Mouse (Mus musculus) ES-E14 (cell line): ENCODE data around the gene Acin1. TPM values are rescaled to one million over a fixed set of nuclear protein-coding genes. Genes with fewer than 3 reads are reported as not detected.

Experiments used
- DNase-seq: peaks from one replicate; pipeline ENCODE4 v3.0.0-alpha.2; 2013; ENCODE audit warnings: low read depth, low spot score
- H3K27ac ChIP-seq: 2 replicates; pipeline ENCODE4 v1.5.1; 2012; ENCODE audit warnings: low read depth, mild to moderate bottlenecking, low read length, moderate library complexity, mixed read lengths; ENCODE audit not compliant: poor library complexity, insufficient read depth, severe bottlenecking
- H3K36me3 ChIP-seq: 2 replicates; pipeline ENCODE4 v1.6.1; 2012; ENCODE audit warnings: mild to moderate bottlenecking, low read length, moderate library complexity, mixed read lengths; ENCODE audit not compliant: control insufficient read depth, poor library complexity, insufficient read depth, severe bottlenecking
- H3K4me1 ChIP-seq, 2 experiments: fragments of 150-350 bp in 1 of 2; sonication (generic) in 1 of 2; 2 replicates each; pipeline ENCODE4 v1.6.1; 2012; ENCODE audit warnings: low read length in 2 of 2, mild to moderate bottlenecking in 1 of 2, mixed read lengths in 1 of 2; ENCODE audit not compliant: control insufficient read depth in 2 of 2, insufficient read depth in 2 of 2, poor library complexity in 1 of 2
- H3K4me3 ChIP-seq, 2 experiments: fragments of 150-350 bp in 1 of 2; sonication (generic) in 1 of 2; 2 replicates each; pipeline ENCODE4 v1.5.1; 2012; ENCODE audit warnings: low read length in 2 of 2, low read depth in 1 of 2, mild to moderate bottlenecking in 1 of 2, mixed read lengths in 1 of 2; ENCODE audit not compliant: insufficient read depth in 1 of 2, poor library complexity in 1 of 2, severe bottlenecking in 1 of 2
- H3K9ac ChIP-seq: 2 replicates; pipeline ENCODE4 v1.6.1; 2012; ENCODE audit warnings: low read depth, mild to moderate bottlenecking, low read length, mixed read lengths; ENCODE audit not compliant: poor library complexity, insufficient read depth, severe bottlenecking
- H3K9me3 ChIP-seq: fragments of 150-350 bp; sonication (generic); 2 replicates; pipeline ENCODE4 v1.6.1; 2012; ENCODE audit warnings: low read depth, mild to moderate bottlenecking, low read length; ENCODE audit not compliant: control insufficient read depth, insufficient read depth
- CHD2 ChIP-seq: IDR thresholded peaks from 2 replicates; pipeline ENCODE4 v1.6.1; 2014; ENCODE audit warnings: mild to moderate bottlenecking, low read depth, low read length, inconsistent platforms
- HCFC1 ChIP-seq: IDR thresholded peaks from 2 replicates; pipeline ENCODE4 v1.6.1; 2012; ENCODE audit warnings: low read length, inconsistent platforms, borderline replicate concordance; ENCODE audit not compliant: insufficient read depth
- MAFK ChIP-seq: IDR thresholded peaks from 2 replicates; pipeline ENCODE4 v1.6.1; 2014; ENCODE audit warnings: mild to moderate bottlenecking, low read depth, low read length, inconsistent platforms; ENCODE audit not compliant: insufficient read depth
- ZC3H11A ChIP-seq: IDR thresholded peaks from 2 replicates; pipeline ENCODE4 v1.6.1; 2012; ENCODE audit warnings: low read depth, mild to moderate bottlenecking, inconsistent platforms, low read length, borderline replicate concordance
- ZNF384 ChIP-seq: IDR thresholded peaks from 2 replicates; pipeline ENCODE4 v1.6.1; 2012; ENCODE audit warnings: low read depth, low read length, inconsistent platforms
- in situ Hi-C, 2 experiments: fragments of 600-800 bp; cut with MboI; formaldehyde crosslinking; loops; one replicate each; pipeline ENCODE4 v1.15.1; 2025; ENCODE audit warnings: low sequenced_read_pairs in 2 of 2, inconsistent platforms in 1 of 2; ENCODE audit not compliant: unreplicated experiment in 2 of 2
- total RNA-seq: library from RNA; depleted of rRNA; stranded (reverse); fragments of 300-350 nt; gene quantifications from 2 replicates; pipeline ENCODE4 v1.2.3, GENCODE M21; 2012

Gene Acin1
- total RNA-seq, 1 experiment: 121 TPM

- Histone ChIP-seq H3K36me3 (no peaks in the 10 kb centered on the region), H3K4me3 (no peak overlapping the region), H3K9me3 (no peaks in the 10 kb centered on the region), H3K9ac (no peak overlapping the region), H3K4me1 (no peaks in the 10 kb centered on the region), H3K27ac (no peak overlapping the region)
- in situ Hi-C loops: no loop called here
- TF ChIP-seq HCFC1: no peak
- TF ChIP-seq ZNF384: no peak
- TF ChIP-seq MAFK: no peak
- TF ChIP-seq CHD2: no peak
- TF ChIP-seq ZC3H11A: no peak
- DNase-seq: no peak
Measured at GRCm38 (mm10) chr14:54721711-54722110, 35.0 kb upstream of the Acin1 start.

- in situ Hi-C loops: no loop called here
- Histone ChIP-seq H3K27ac (no peak overlapping the region), H3K9me3 (no peaks in the 10 kb centered on the region), H3K36me3 (no peaks in the 10 kb centered on the region), H3K4me1 (no peaks in the 10 kb centered on the region), H3K9ac (no peak overlapping the region), H3K4me3 (no peak overlapping the region)
- TF ChIP-seq ZNF384 (no peak), CHD2 (no peak), ZC3H11A (no peak), HCFC1 (no peak), MAFK (no peak)
- no peak for DNase-seq
Measured at GRCm38 (mm10) chr14:54720654-54721350, 34.1 kb upstream of the Acin1 start.

DNA sequence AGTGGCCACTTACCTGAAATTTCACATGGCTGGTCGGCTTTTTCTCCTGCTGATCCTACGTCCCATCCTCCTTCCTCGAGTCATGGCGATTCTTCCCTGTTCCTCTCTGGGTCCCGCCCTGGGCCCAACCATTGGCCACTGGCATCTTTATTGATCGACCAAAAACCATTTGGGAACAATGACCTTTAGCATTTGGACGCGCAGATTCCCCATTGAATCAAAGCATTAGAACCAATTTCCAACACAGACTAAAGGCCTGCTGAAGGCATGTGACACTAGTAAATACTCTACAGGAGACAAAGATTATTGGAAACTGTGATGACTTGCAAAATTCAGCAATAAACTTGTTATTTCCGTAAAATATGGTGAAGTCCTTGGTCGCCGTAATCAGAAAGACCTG lies 33.3 kb upstream of the Acin1 start:
- H3K4me1 ChIP-seq: no peaks in the 10 kb centered on the region
- H3K9me3 ChIP-seq: no peaks in the 10 kb centered on the region
- no peak overlapping the region for H3K4me3 ChIP-seq
- no peak for DNase-seq
- H3K27ac ChIP-seq: no peak overlapping the region
- H3K36me3 ChIP-seq: no peaks in the 10 kb centered on the region
- no peak overlapping the region for H3K9ac ChIP-seq
- in situ Hi-C loops: no loop called here
- TF ChIP-seq ZC3H11A (no peak), ZNF384 (no peak), MAFK (no peak), CHD2 (no peak), HCFC1 (no peak)

DNA sequence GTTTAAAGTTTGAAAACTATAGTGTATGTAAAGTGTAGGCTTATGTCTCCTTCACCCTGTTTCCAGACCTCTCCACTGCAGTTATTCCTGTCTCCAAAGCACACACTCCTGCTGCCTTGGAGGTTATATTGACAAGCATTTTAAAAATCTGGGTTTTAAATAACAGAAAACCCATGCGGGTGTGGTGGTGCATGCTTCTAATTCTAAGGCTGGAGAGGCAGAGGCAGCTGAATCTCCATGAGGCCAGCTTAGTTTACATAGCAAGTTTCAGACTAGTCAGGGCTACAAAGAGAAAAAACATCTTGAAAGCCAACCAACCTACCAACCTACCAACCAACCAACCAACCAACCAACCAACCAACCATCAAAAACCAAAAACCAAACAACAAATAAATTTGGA lies 28.7 kb upstream of the Acin1 start:
- Histone ChIP-seq H3K27ac (no peak overlapping the region), H3K9me3 (no peaks in the 10 kb centered on the region), H3K9ac (no peak overlapping the region), H3K4me1 (peaks cover 0 to 7% of the 10 kb centered on the region in 2 experiments; a peak in 1 of 4 replicates), H3K4me3 (no peak overlapping the region), H3K36me3 (no peaks in the 10 kb centered on the region)
- no peak for TF ChIP-seq MAFK
- no peak for TF ChIP-seq CHD2
- TF ChIP-seq HCFC1: no peak
- no peak for TF ChIP-seq ZNF384
- TF ChIP-seq ZC3H11A: no peak
- in situ Hi-C loops: loop anchor here (5.0 to 10.0 kb wide), 2 partner anchors 67 to 69 kb away; partner anchors contain the start of gene Slc7a8 (in 2 of the 2)
- no peak for DNase-seq

DNA sequence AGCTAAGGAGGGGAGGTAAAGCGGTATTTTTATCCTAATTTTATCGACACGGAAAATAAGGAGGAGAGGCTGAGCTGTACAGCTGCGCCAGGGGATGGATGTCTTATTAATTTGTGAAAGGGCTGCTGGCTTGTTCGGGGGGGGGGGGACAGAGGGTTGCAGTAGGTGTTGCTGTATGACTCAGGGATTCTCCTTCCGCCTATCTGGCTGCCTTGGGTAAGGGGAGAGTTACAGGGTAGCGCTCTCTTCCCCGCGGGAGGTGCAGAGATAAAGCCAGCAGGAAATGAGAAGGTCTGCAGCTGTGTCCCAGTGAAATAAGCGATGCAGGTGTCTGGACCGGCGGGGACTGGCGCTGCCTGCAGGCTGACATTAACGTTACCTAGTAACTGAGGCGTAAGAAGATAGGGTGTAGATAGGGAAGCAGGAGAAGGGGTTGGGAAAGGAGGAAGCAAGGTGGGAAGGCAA lies 27.9 kb upstream of the Acin1 start:
- in situ Hi-C loops: loop anchor here (5.0 to 10.0 kb wide), 2 partner anchors 68 to 70 kb away; partner anchors contain the start of gene Slc7a8 (in 2 of the 2)
- TF ChIP-seq ZC3H11A (no peak), CHD2 (no peak), MAFK (no peak), HCFC1 (no peak), ZNF384 (no peak)
- Histone ChIP-seq H3K27ac (no peak overlapping the region), H3K9me3 (no peaks in the 10 kb centered on the region), H3K36me3 (no peaks in the 10 kb centered on the region), H3K9ac (0 out of 2 replicates have a peak overlapping the region, but pooled peaks have one; percentile 27), H3K4me1 (peaks cover 0 to 7% of the 10 kb centered on the region in 2 experiments; a peak in 1 of 4 replicates), H3K4me3 (peak overlapping the region; percentile 23 to 41; a peak in 3 of 4 replicates)
- DNase-seq: peak; percentile 42
